Mouse (Mus musculus) erythroblast, embryonic 14.5 days (primary cell): Measurements from ENCODE around the gene Scgb2b21.
"Not testable (repeated sequence)": the region's sequence is repeated elsewhere in the genome, so short reads cannot be mapped to it uniquely, and the experiment has no call there.

Experiments used
- GATA1 ChIP-seq: IDR thresholded peaks from 2 replicates; pipeline ENCODE4 v1.6.1; 2012; ENCODE audit warnings: low read length, inconsistent platforms, mixed read lengths
- TAL1 ChIP-seq: IDR thresholded peaks from 3 replicates; pipeline ENCODE4 v1.6.1; 2012; ENCODE audit warnings: low read length, inconsistent platforms, mixed read lengths

DNA sequence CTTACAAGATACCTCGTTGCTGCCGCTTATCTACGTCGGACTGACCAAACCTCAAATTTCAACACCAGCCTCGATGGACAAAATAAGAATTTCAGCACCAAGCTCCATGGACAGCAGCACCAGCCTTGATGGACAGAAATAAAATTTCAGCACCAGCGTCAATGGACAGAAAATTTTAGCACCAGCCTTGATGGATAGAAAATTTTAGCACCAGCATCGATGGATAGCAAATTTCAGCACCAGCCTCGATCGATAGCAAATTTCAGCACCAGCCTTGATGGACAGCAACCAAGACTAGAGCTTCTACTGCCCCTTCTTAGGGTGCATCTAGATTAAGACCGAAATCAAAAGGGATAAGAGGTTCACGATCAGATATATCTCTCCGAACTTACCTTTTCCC lies 23.2 kb upstream of the Scgb2b21 start:
- not testable (repeated sequence) for TF ChIP-seq GATA1, TAL1
